Mouse (Mus musculus) embryo, embryonic 11 days (tissue): ENCODE data around the gene Dctn3.
"Not testable (repeated sequence)": the region's sequence is repeated elsewhere in the genome, so short reads cannot be mapped to it uniquely, and the experiment has no call there.

Experiments
- DNase-seq: peaks from one replicate; pipeline ENCODE4 v3.0.0-alpha.2; 2015

Dctn3 gene

GRCm38 (mm10) chr4:41696930-41697841 lies 25.8 kb downstream of the Dctn3 start, which contains the start of gene Cntfr:
Gene Cntfr, minus strand, starts transcription at chr4:41697089.
- DNase-seq, result peak; percentile 78

GRCm38 (mm10) chr4:41696452-41696851 lies 26.5 kb downstream of the Dctn3 start:
- not testable (repeated sequence) for DNase-seq

- DNase-seq, result not testable (repeated sequence)
Measured at GRCm38 (mm10) chr4:41695800-41696199, 27.2 kb downstream of the Dctn3 start.

DNA sequence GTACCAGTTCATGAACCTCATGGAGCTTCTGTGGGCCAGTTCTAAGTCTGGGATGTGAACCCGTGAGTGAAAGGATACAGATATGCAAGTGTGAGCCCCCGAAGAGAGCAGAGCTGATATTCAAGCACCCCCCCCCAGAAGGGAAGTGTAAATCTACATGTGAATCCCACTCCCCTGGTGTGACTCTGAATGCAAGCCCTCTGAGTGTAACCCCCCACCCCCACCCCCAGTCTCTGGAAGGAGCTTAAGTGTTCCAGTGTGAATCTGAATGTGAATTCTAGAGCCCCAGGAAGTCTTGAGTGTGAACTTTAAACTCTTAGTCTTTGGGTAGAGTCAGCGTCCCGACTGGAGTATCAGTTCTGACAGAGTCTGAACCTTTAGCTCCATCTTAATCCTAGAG lies 29.5 kb downstream of the Dctn3 start:
- DNase-seq, result not testable (repeated sequence)

- DNase-seq, result not testable (repeated sequence)
Measured at GRCm38 (mm10) chr4:41690014-41690413, 33.0 kb downstream of the Dctn3 start.

DNA sequence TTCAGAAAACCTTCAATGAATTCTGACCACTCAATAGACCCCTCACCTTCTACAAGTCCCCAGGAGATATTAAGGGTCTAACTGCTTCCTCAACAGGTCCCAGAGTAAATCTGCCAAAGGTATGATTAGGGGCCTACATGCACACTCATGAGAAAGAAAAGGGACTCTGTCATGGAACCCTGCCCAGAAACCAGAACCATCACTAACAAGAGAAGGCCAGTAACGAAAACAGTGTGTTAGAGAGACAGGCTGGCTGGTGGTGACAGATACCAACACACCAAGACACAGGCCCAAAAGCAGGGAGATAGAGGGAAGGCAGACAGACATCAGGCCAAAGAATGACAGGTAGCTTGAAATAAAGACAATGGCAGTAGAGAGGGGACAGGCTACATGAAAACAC lies 34.4 kb downstream of the Dctn3 start:
- DNase-seq, result not testable (repeated sequence)

DNA sequence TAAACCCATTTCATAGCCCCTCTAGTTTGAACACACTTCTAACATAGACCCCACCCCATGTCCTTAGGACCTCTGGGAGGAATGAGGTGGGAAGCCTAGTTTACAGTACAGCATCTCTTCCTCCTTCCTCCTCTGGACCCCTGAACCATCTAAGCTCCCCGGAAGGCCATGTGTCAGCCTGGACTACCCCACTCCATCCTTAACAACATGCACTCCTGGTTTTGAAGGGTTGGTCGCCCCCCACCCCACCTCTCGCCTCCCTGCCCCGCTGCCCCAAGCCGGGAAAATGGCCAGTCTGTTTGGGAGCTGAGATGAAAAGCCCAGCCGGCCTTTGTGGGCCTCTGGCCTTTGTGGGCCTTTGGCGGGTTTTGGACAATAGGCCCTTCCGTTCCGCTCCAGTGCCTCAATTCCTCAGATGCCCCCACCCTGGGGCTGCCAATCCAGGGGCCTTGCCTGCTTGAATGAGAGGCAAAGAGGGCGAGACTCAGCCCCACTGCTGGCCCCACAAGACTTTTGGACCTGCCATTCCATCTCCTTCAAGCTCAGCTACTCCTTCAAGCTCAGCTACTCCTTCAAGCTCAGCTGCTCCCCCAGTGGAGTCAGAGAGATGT lies 37.0 kb downstream of the Dctn3 start:
- DNase-seq, result peak; percentile 60

GRCm38 (mm10) chr4:41684931-41685453 lies 38.0 kb downstream of the Dctn3 start:
- DNase-seq, result peak; percentile 60

DNA sequence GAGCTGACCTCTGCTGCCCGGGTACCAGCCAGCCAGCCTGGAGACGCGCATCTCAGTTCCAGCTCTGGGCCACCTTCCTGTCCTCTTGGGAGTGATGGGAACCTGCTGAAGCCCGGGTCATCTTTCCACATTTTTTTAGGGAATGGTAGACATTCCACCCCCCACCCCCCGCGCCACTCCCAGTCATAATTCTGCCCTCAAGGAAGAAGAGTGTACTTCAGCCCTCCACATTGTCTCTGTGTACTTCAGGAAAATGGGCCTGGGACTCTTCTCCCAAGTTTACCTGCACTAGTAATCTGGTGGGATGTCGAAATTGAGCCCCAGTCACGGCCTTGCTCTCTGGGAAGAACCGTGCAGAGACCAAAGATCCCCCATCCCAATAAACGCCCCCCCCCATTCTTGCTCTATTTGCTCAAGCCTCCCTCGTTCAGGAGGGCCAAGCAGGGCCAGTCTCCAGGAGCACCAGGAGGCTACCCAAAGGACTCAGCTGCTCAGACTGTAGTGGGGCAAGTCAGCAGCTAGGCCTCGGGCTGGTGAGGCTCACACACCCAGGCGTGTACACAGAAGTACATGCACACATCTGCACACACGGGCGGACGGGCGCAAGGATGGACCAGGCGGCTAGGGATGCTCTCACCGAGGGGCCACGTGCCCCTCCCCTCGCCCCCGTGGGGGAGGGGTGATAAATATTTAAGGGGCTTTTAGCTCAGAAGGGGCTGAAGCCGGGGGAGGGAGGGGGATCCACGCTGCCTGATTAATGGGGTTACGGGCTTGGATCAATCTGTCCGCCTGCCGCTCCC lies 38.6 kb downstream of the Dctn3 start:
- peak; percentile 57 for DNase-seq

GRCm38 (mm10) chr4:41683303-41683702 lies 39.7 kb downstream of the Dctn3 start:
- DNase-seq, result peak; percentile 50

DNA sequence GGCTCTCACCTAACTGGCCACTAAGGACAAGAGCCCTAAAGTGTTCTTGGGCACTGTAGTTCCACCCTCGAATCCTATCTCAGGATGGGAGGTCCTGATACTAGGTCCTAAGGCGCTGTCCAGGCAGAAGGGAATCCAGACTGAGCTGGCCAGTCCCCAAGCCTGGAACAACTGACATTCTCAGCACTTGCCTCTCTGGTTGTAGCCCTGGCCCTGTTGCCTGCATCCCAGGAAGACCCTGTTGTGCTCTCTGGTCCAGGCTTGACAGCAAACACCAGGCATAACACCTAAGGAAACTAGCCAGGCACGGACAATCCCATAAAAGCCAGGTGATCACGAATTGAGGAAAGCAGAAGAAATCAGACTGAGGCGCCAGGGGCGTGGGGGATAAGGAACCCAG lies 40.2 kb downstream of the Dctn3 start:
- DNase-seq, result no peak

DNA sequence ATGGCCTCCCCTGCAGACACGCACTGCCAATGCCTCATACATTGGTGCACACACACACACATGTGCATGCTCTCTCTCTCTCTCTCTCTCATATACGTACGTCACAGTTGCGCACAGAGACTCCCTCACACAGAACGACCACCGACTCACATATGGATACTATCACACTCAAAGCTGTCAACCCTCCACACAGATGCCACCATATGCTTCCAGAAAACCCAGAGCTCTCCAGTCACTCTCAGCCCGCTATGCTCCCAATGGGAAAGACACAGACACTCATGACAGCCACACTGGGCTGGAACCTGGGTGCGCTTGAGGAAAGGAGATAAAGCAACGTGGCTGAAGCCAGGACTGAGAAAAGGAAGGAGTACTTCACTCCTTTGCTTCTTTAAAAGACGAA lies 41.0 kb downstream of the Dctn3 start:
- DNase-seq, result no peak

GRCm38 (mm10) chr4:41681176-41681575 lies 41.8 kb downstream of the Dctn3 start:
- no peak for DNase-seq

GRCm38 (mm10) chr4:41679291-41679690 lies 43.7 kb downstream of the Dctn3 start:
- DNase-seq, result no peak

GRCm38 (mm10) chr4:41678863-41679262 lies 44.1 kb downstream of the Dctn3 start:
- DNase-seq, result no peak

- DNase-seq, result peak; percentile 44
Measured at GRCm38 (mm10) chr4:41677006-41677629, 45.9 kb downstream of the Dctn3 start.

GRCm38 (mm10) chr4:41676248-41677005 lies 46.5 kb downstream of the Dctn3 start:
- no peak for DNase-seq

- no peak for DNase-seq
Measured at GRCm38 (mm10) chr4:41673186-41673585, 49.8 kb downstream of the Dctn3 start.

GRCm38 (mm10) chr4:41672522-41672963 lies 50.4 kb downstream of the Dctn3 start:
- DNase-seq, result no peak

DNA sequence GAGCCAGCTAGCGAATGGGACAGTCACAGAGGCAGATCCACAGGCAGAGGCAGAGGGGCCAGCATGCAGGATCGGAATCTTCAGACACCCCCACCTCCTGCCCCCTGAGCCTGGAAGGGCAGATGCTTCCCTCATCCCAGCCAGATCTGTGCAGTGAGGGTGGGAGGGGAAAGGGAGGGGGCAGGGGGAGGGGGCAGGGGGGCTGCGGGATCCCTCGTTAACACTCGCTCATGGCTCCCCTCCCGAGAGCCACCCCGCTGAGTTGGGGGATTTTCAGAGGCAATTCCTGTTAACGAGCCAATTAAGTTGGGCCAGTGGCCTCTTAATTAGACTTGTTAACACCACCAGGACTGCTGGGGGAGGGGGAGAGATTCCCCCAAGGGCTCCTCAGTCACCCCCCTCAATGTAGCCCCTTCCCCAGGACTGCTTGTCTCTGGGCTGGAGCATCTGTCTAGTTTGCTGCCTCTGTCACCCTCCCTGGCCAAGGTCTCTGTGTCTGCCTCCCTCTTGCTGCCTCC lies 50.9 kb downstream of the Dctn3 start:
- DNase-seq, result peak; percentile 62

GRCm38 (mm10) chr4:41671500-41671899 lies 51.5 kb downstream of the Dctn3 start:
- DNase-seq, result no peak
